Mouse (Mus musculus) midbrain, postnatal 0 days (tissue): ENCODE data around the gene Hmgcs1. TPM values are rescaled to one million over a fixed set of nuclear protein-coding genes. Genes with fewer than 3 reads are reported as not detected.
A peak's percentile ranks its signal among the peaks of the same experiment; 100 is the strongest.

Experiments
- ATAC-seq: fragments of 200-750 bp; cut with Nextera tagmentation; 2 replicates; pipeline ENCODE4 v1.8.0; 2017; ENCODE audit warnings: moderate number of reproducible peaks, mild to moderate bottlenecking, moderate TSS enrichment, moderate library complexity; ENCODE audit not compliant: low FRiP score
- DNase-seq: peaks from one replicate; pipeline ENCODE4 v3.0.0-alpha.2; 2015; ENCODE audit warnings: low spot score
- H3K27ac ChIP-seq: fragments of 300-500 bp; sonication (generic); 2 replicates; pipeline ENCODE4 v1.5.1; 2014; ENCODE audit warnings: low read depth, mild to moderate bottlenecking, low read length, mixed read lengths
- H3K27me3 ChIP-seq: fragments of 300-500 bp; sonication (generic); 2 replicates; pipeline ENCODE4 v1.6.1; 2014; ENCODE audit warnings: low read length, control low read depth, mixed read lengths; ENCODE audit not compliant: insufficient read depth
- H3K36me3 ChIP-seq: fragments of 300-500 bp; sonication (generic); 2 replicates; pipeline ENCODE4 v1.6.1; 2014; ENCODE audit warnings: low read length, control low read depth, mixed read lengths; ENCODE audit not compliant: insufficient read depth
- H3K4me1 ChIP-seq: fragments of 300-500 bp; sonication (generic); 2 replicates; pipeline ENCODE4 v1.6.1; 2014; ENCODE audit warnings: mild to moderate bottlenecking, control low read depth, antibody characterized with exemption, low read length, mixed read lengths; ENCODE audit not compliant: insufficient read depth
- H3K4me2 ChIP-seq: fragments of 300-500 bp; sonication (generic); 2 replicates; pipeline ENCODE4 v1.6.1; 2014; ENCODE audit warnings: low read depth, mild to moderate bottlenecking, low read length, mixed read lengths; ENCODE audit not compliant: poor library complexity, severe bottlenecking
- H3K4me3 ChIP-seq: fragments of 300-500 bp; sonication (generic); 2 replicates; pipeline ENCODE4 v1.5.1; 2014; ENCODE audit warnings: low read depth, mild to moderate bottlenecking, low read length, moderate library complexity
- H3K9ac ChIP-seq: fragments of 300-500 bp; sonication (generic); replicated peaks from 2 replicates; pipeline ENCODE4 v1.6.1; 2014; ENCODE audit warnings: mild to moderate bottlenecking, low read length, moderate library complexity, mixed read lengths; ENCODE audit not compliant: poor library complexity, severe bottlenecking
- H3K9me3 ChIP-seq: fragments of 300-500 bp; sonication (generic); 2 replicates; pipeline ENCODE4 v1.6.1; 2016; ENCODE audit warnings: low read length, control low read depth
- CTCF ChIP-seq: IDR thresholded peaks from 2 replicates; pipeline ENCODE4 v1.5.1; 2016; ENCODE audit warnings: antibody characterized with exemption, mild to moderate bottlenecking
- WGBS: fragments of 180-500 bp; shearing (Covaris S2); extraction: QIAGEN DNeasy Blood & Tissue Kit; methylation state at CpG from one replicate; pipeline ENCODE4 v1.1.7; 2014; 5-methylcytosine and 5-hydroxymethylcytosine counted together
- polyA plus RNA-seq: library from polyadenylated mRNA; unstranded; fragments of >200 nt; fragmentation: Nextera tagmentation; extraction: Ambion mirVana; gene quantifications from 2 replicates; pipeline ENCODE4 v1.2.1, GENCODE M21; 2015
- total RNA-seq: library from RNA; depleted of rRNA; stranded (reverse); fragments of >200 nt; gene quantifications from 2 replicates; pipeline ENCODE4 v1.2.3, GENCODE M21; 2014; rRNA removed

Hmgcs1 gene
- total and polyA plus RNA-seq, 2 experiments from 2014 or later: 291 to 428 TPM

- Histone ChIP-seq H3K4me2 (peak overlapping the region; percentile 89), H3K9me3 (no peaks in the 10 kb centered on the region), H3K4me3 (no peak overlapping the region; the same call in 1 of the 2 replicates), H3K36me3 (no peaks in the 10 kb centered on the region), H3K9ac (no peak overlapping the region), H3K27ac (peak overlapping the region; percentile 86; the same call in 1 of the 2 replicates), H3K27me3 (no peaks in the 10 kb centered on the region), H3K4me1 (peaks cover 8% of the 10 kb centered on the region; the same call in 1 of the 2 replicates)
- ATAC-seq (no peak), DNase-seq (peak; percentile 67)
- 43% methylated on average over 9 of the region's 9 CpGs for WGBS
- no peak for TF ChIP-seq CTCF
These were observed 63.9 kb downstream of the Hmgcs1 start for GRCm38 (mm10) chr13:119753859-119754634.

- WGBS: 21% methylated on average over 3 of the region's 3 CpGs
- DNase-seq (peak; percentile 8), ATAC-seq (no peak)
- TF ChIP-seq CTCF: no peak
- H3K36me3 ChIP-seq: no peaks in the 10 kb centered on the region
- H3K9me3 ChIP-seq: no peaks in the 10 kb centered on the region
- H3K9ac ChIP-seq: peak overlapping the region; percentile 87
- peak overlapping the region; percentile 89 for H3K4me2 ChIP-seq
- no peaks in the 10 kb centered on the region for H3K27me3 ChIP-seq
- H3K27ac ChIP-seq: peak overlapping the region; percentile 86; the same call in 1 of the 2 replicates
- H3K4me1 ChIP-seq: peaks cover 8% of the 10 kb centered on the region; the same call in 1 of the 2 replicates
- H3K4me3 ChIP-seq: peak overlapping the region; percentile 77
These were observed 64.4 kb downstream of the Hmgcs1 start for GRCm38 (mm10) chr13:119754635-119755020.

GRCm38 (mm10) chr13:119755141-119755547, 65.0 kb downstream of the Hmgcs1 start:
- no peak for TF ChIP-seq CTCF
- Histone ChIP-seq H3K4me3 (peak overlapping the region; percentile 77), H3K27ac (peak overlapping the region; percentile 86), H3K9ac (peak overlapping the region; percentile 87), H3K4me2 (peak overlapping the region; percentile 89), H3K9me3 (no peaks in the 10 kb centered on the region), H3K36me3 (no peaks in the 10 kb centered on the region), H3K4me1 (peaks cover 8% of the 10 kb centered on the region; the same call in 1 of the 2 replicates), H3K27me3 (no peaks in the 10 kb centered on the region)
- ATAC-seq: peak; percentile 71
- under 1% methylated on average over 16 of the region's 16 CpGs for WGBS
- DNase-seq: peak; percentile 9

GRCm38 (mm10) chr13:119755681-119756471, 65.7 kb downstream of the Hmgcs1 start, which contains the start of gene Nim1k:
TSS of gene Nim1k (minus strand) at chr13:119755882.
- no peaks in the 10 kb centered on the region for H3K9me3 ChIP-seq
- peak; percentile 12; the same call in 1 of the 2 replicates for TF ChIP-seq CTCF
- no peaks in the 10 kb centered on the region for H3K27me3 ChIP-seq
- peak; percentile 95 for ATAC-seq
- H3K36me3 ChIP-seq: peaks cover under 1% of the 10 kb centered on the region; the same call in 1 of the 2 replicates
- WGBS: 1% methylated on average over 42 of the region's 43 CpGs
- peak within 1 kb of the TSS; percentile 77 for H3K4me3 ChIP-seq
- H3K27ac ChIP-seq: peak within 1 kb of the TSS; percentile 86
- H3K9ac ChIP-seq: peak within 1 kb of the TSS; percentile 87
- peak; percentile 95 for DNase-seq
- peaks cover 8% of the 10 kb centered on the region; the same call in 1 of the 2 replicates for H3K4me1 ChIP-seq
- H3K4me2 ChIP-seq: peak within 1 kb of the TSS; percentile 89

- H3K4me3 ChIP-seq: peak overlapping the region; percentile 77; the same call in 1 of the 2 replicates
These were observed 66.7 kb downstream of the Hmgcs1 start for GRCm38 (mm10) chr13:119756831-119757230.

More at GRCm38 (mm10) chr13:119756831-119757230, 66.7 kb downstream of the Hmgcs1 start:
- peaks cover 8% of the 10 kb centered on the region; the same call in 1 of the 2 replicates for H3K4me1 ChIP-seq
- no peaks in the 10 kb centered on the region for H3K9me3 ChIP-seq
- no peak for TF ChIP-seq CTCF
- DNase-seq (no peak), ATAC-seq (no peak)
- no peaks in the 10 kb centered on the region for H3K27me3 ChIP-seq
- no peak overlapping the region for H3K9ac ChIP-seq
- 38% methylated on average over 5 of the region's 5 CpGs for WGBS
- peak overlapping the region; percentile 89; the same call in 1 of the 2 replicates for H3K4me2 ChIP-seq
- peaks cover 7% of the 10 kb centered on the region; the same call in 1 of the 2 replicates for H3K36me3 ChIP-seq
- peak overlapping the region; percentile 86; the same call in 1 of the 2 replicates for H3K27ac ChIP-seq

Other genes starting within 250 kb of the Hmgcs1 start
- 58.5 and 79.7 TPM in 2 replicates for gene 4833420G17Rik, start 227.6 kb upstream of the Hmgcs1 start, total RNA-seq
- gene 4833420G17Rik, start 227.6 kb upstream of the Hmgcs1 start, polyA plus RNA-seq: 57.5 and 60.6 TPM in 2 replicates
- gene Tmem267, start 202.3 kb upstream of the Hmgcs1 start, total RNA-seq: 27.3 and 30.9 TPM in 2 replicates
- 3.5 and 5.2 TPM in 2 replicates for gene Tmem267, start 202.3 kb upstream of the Hmgcs1 start, polyA plus RNA-seq
- 7.8 and 11.8 TPM in 2 replicates for gene 3110070M22Rik, start 202.0 kb upstream of the Hmgcs1 start, total RNA-seq
- gene 3110070M22Rik, start 202.0 kb upstream of the Hmgcs1 start, polyA plus RNA-seq: 0.83 and 1.7 TPM in 2 replicates
- 2.9 and 3.4 TPM in 2 replicates for gene Ccl28, start 66.6 kb upstream of the Hmgcs1 start, total RNA-seq
- gene Ccl28, start 66.6 kb upstream of the Hmgcs1 start, polyA plus RNA-seq: 0.34 and 0.41 TPM in 2 replicates
- 9.5 and 10.3 TPM in 2 replicates for gene Nim1k, start 65.5 kb downstream of the Hmgcs1 start, total RNA-seq
- gene Nim1k, start 65.5 kb downstream of the Hmgcs1 start, polyA plus RNA-seq: 8.6 and 8.7 TPM in 2 replicates
- 26.4 and 33.8 TPM in 2 replicates for gene Zfp131, start 100.5 kb downstream of the Hmgcs1 start, total RNA-seq
- 22.3 and 25.9 TPM in 2 replicates for gene Zfp131, start 100.5 kb downstream of the Hmgcs1 start, polyA plus RNA-seq
- not detected in 2 replicates for gene AF067063, start 139.8 kb downstream of the Hmgcs1 start, total RNA-seq
- not detected in 2 replicates for gene AF067063, start 139.8 kb downstream of the Hmgcs1 start, polyA plus RNA-seq
- not detected in 2 replicates for gene D13Ertd608e, start 145.6 kb downstream of the Hmgcs1 start, total RNA-seq
- not detected in 2 replicates for gene D13Ertd608e, start 145.6 kb downstream of the Hmgcs1 start, polyA plus RNA-seq
- gene Tcstv1, start 204.4 kb downstream of the Hmgcs1 start, total RNA-seq: not detected in 2 replicates
- gene Tcstv1, start 204.4 kb downstream of the Hmgcs1 start, polyA plus RNA-seq: not detected in 2 replicates
- gene Gm21761, start 238.9 kb downstream of the Hmgcs1 start, total RNA-seq: not detected in 2 replicates
- not detected in 2 replicates for gene Gm21761, start 238.9 kb downstream of the Hmgcs1 start, polyA plus RNA-seq